Mouse (Mus musculus) ES-E14 (cell line): Measurements from ENCODE around the gene Lingo1.

Source experiments
- CHD2 ChIP-seq: IDR thresholded peaks from 2 replicates; pipeline ENCODE4 v1.6.1; 2014; ENCODE audit warnings: mild to moderate bottlenecking, low read depth, low read length, inconsistent platforms
- HCFC1 ChIP-seq: IDR thresholded peaks from 2 replicates; pipeline ENCODE4 v1.6.1; 2012; ENCODE audit warnings: low read length, inconsistent platforms, borderline replicate concordance; ENCODE audit not compliant: insufficient read depth
- MAFK ChIP-seq: IDR thresholded peaks from 2 replicates; pipeline ENCODE4 v1.6.1; 2014; ENCODE audit warnings: mild to moderate bottlenecking, low read depth, low read length, inconsistent platforms; ENCODE audit not compliant: insufficient read depth
- ZC3H11A ChIP-seq: IDR thresholded peaks from 2 replicates; pipeline ENCODE4 v1.6.1; 2012; ENCODE audit warnings: low read depth, mild to moderate bottlenecking, inconsistent platforms, low read length, borderline replicate concordance
- ZNF384 ChIP-seq: IDR thresholded peaks from 2 replicates; pipeline ENCODE4 v1.6.1; 2012; ENCODE audit warnings: low read depth, low read length, inconsistent platforms

GRCm38 (mm10) chr9:56682826-56683225 lies 113.4 kb downstream of the Lingo1 start:
- TF ChIP-seq MAFK = no peak
- no peak for TF ChIP-seq HCFC1
- no peak for TF ChIP-seq ZNF384
- TF ChIP-seq ZC3H11A = no peak
- no peak for TF ChIP-seq CHD2
